Mouse (Mus musculus): ENCODE data around the gene Ndufa10. TPM values are rescaled to one million over a fixed set of nuclear protein-coding genes. Genes with fewer than 3 reads are reported as not detected.

Ndufa10 gene
- polyA plus RNA-seq, 2 experiments = 44.0 to 153 TPM

DNA sequence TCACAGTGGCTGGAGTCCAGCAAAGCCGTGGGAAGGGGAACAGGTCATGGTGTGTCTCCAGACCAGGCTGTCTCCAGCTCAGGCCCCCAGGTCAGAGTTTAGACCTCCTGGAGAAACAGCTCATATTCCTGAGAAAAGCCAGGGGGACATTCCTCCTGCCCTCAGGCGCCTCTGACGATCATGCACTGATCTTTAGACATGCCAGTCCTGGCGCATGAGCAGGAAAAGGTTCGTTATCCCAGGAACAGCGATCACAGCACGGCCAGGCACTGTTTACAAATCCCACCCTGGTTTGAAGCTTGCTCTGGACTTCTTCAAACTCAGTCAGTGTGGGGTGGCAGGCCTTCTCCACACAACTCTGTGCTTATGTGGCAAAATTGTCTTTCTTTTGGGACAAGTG, 75.1 kb downstream of the Ndufa10 start:
- H3K27ac ChIP-seq = no peak overlapping the region
- no peaks in the 10 kb centered on the region for H3K36me3 ChIP-seq (replicated peaks; ENCODE audit: control insufficient read depth, insufficient read depth, low read depth)
- no peaks in the 10 kb centered on the region; a peak in 1 of 4 replicates for H3K4me1 ChIP-seq (replicated peaks; ENCODE audit: control insufficient read depth in 2 of 2, insufficient read depth in 2 of 2, low read length in 1 of 2)
- no peak overlapping the region for H3K4me3 ChIP-seq (ENCODE audit: insufficient read depth in 1 of 2, low read depth in 2 of 2, low read length in 2 of 2)
- no peak for TF ChIP-seq EP300 (IDR thresholded peaks at IDR 0.05; ENCODE audit: low read depth)
- TF ChIP-seq CTCF (IDR thresholded peaks at IDR 0.05; ENCODE audit: low read depth) = no peak
- ATAC-seq (ENCODE audit: insufficient read depth) (no peak), DNase-seq (ENCODE audit: low read depth in 3 of 3, low spot score in 3 of 3) (no peak)
- H3K9me3 ChIP-seq (ENCODE audit: control insufficient read depth, low read length) = no peaks in the 10 kb centered on the region
- H3K4me2 ChIP-seq (ENCODE audit: low read depth) = no peak overlapping the region
- no peaks in the 10 kb centered on the region for H3K27me3 ChIP-seq (ENCODE audit: control insufficient read depth, insufficient read depth, low read length)
- no peak overlapping the region for H3K9ac ChIP-seq (replicated peaks)
- 38% methylated on average over 7 of the region's 7 CpGs for WGBS (ENCODE audit: insufficient replicate concordance)

DNA sequence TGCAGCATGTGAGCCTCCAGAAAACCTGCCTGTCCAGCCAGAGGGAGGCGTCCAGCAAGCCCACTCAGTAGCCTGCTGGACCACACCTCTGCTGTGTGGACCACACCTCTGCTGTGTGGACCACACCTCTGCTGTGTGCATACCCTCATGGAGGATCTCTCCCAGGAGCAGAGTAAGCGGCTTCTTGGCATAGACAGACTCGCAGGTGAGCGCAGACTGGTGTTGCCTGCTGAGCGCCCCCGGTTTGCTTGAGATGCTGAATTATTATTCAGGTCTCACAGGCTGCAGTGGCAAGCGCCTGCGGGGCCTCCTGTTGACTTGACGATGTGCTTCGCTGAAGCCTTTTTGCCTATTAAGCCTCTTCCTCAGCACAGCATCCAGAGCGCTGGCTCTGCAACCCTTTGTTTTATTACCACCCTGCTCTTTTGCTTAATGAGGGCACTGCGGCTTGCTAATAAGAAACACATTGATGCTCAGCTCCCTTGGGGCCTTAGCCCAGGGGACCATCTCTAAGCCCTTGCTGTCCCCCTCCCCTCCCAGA, 76.1 kb downstream of the Ndufa10 start:
- no peak overlapping the region for H3K4me3 ChIP-seq (ENCODE audit: insufficient read depth in 1 of 2, low read depth in 2 of 2, low read length in 2 of 2)
- DNase-seq (ENCODE audit: low read depth in 3 of 3, low spot score in 3 of 3) (no peak), ATAC-seq (ENCODE audit: insufficient read depth) (no peak)
- no peak overlapping the region for H3K4me2 ChIP-seq (ENCODE audit: low read depth)
- no peak overlapping the region for H3K9ac ChIP-seq (replicated peaks)
- H3K27me3 ChIP-seq (ENCODE audit: control insufficient read depth, insufficient read depth, low read length) = no peaks in the 10 kb centered on the region
- 29% methylated on average over 12 of the region's 12 CpGs for WGBS (ENCODE audit: insufficient replicate concordance)
- TF ChIP-seq CTCF (IDR thresholded peaks at IDR 0.05; ENCODE audit: low read depth) = no peak
- TF ChIP-seq EP300 (IDR thresholded peaks at IDR 0.05; ENCODE audit: low read depth) = no peak
- H3K27ac ChIP-seq = no peak overlapping the region
- no peaks in the 10 kb centered on the region for H3K36me3 ChIP-seq (replicated peaks; ENCODE audit: control insufficient read depth, insufficient read depth, low read depth)
- no peaks in the 10 kb centered on the region for H3K9me3 ChIP-seq (ENCODE audit: control insufficient read depth, low read length)
- no peaks in the 10 kb centered on the region; a peak in 1 of 4 replicates for H3K4me1 ChIP-seq (replicated peaks; ENCODE audit: control insufficient read depth in 2 of 2, insufficient read depth in 2 of 2, low read length in 1 of 2)

DNA sequence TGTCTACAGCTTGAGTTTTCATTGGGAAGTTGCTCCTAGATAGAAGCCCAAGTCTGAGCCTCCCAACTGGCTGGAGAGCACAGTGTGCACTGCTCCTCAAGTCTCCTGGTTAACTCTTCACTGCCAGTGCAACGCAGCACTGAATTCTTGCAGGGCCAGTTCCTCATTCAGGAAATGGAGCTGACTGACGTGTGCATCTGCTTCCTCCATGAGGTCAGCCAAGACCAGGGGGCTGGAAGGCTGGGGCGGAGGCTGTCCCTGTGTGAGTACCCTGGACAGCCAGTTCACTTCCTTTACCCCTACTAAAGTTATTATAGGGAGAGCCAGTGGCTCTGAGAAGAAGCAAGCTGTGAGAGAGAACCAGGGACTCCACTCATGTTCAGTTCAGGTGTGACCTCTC, 79.4 kb downstream of the Ndufa10 start:
- DNase-seq (ENCODE audit: low read depth in 3 of 3, low spot score in 3 of 3) (no peak), ATAC-seq (ENCODE audit: insufficient read depth) (no peak)
- Histone ChIP-seq H3K27ac (no peak overlapping the region), H3K4me2 (ENCODE audit: low read depth) (no peak overlapping the region), H3K27me3 (ENCODE audit: control insufficient read depth, insufficient read depth, low read length) (no peaks in the 10 kb centered on the region), H3K9ac (replicated peaks) (no peak overlapping the region), H3K9me3 (ENCODE audit: control insufficient read depth, low read length) (no peaks in the 10 kb centered on the region), H3K36me3 (replicated peaks; ENCODE audit: control insufficient read depth, insufficient read depth, low read depth) (no peaks in the 10 kb centered on the region), H3K4me1 (replicated peaks; ENCODE audit: control insufficient read depth in 2 of 2, insufficient read depth in 2 of 2, low read length in 1 of 2) (no peaks in the 10 kb centered on the region; a peak in 1 of 4 replicates), H3K4me3 (ENCODE audit: insufficient read depth in 1 of 2, low read depth in 2 of 2, low read length in 2 of 2) (no peak overlapping the region)
- TF ChIP-seq EP300 (IDR thresholded peaks at IDR 0.05; ENCODE audit: low read depth) (no peak), CTCF (IDR thresholded peaks at IDR 0.05; ENCODE audit: low read depth) (no peak)
- 16% methylated on average over 3 of the region's 3 CpGs for WGBS (ENCODE audit: insufficient replicate concordance)

DNA sequence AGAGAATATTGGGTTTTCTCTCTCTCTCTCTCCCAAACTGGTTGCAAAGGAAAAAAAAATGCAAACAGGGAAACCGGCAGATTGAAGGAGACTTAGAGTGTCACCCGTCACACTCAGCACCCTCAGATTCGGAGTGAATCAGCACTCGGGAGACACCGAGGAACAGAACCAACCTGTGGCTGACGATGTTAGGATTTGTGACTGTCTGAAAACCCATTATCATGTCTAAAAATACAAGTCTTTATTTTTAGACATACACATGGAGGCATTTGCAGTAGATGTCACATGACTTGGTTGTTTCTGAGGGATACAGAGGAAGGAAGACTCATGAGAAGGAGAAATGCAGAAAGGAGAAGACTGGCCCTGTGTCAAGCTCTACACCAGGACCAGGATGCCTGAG, 80.5 kb downstream of the Ndufa10 start:
- ATAC-seq (ENCODE audit: insufficient read depth) (no peak), DNase-seq (ENCODE audit: low read depth in 3 of 3, low spot score in 3 of 3) (no peak)
- H3K4me1 ChIP-seq (replicated peaks; ENCODE audit: control insufficient read depth in 2 of 2, insufficient read depth in 2 of 2, low read length in 1 of 2) = no peaks in the 10 kb centered on the region
- 66% methylated on average over 6 of the region's 6 CpGs for WGBS (ENCODE audit: insufficient replicate concordance)
- H3K36me3 ChIP-seq (replicated peaks; ENCODE audit: control insufficient read depth, insufficient read depth, low read depth) = no peaks in the 10 kb centered on the region
- no peaks in the 10 kb centered on the region for H3K9me3 ChIP-seq (ENCODE audit: control insufficient read depth, low read length)
- no peak overlapping the region for H3K4me3 ChIP-seq (ENCODE audit: insufficient read depth in 1 of 2, low read depth in 2 of 2, low read length in 2 of 2)
- H3K27ac ChIP-seq = no peak overlapping the region
- TF ChIP-seq EP300 (IDR thresholded peaks at IDR 0.05; ENCODE audit: low read depth) = no peak
- TF ChIP-seq CTCF (IDR thresholded peaks at IDR 0.05; ENCODE audit: low read depth) = no peak
- H3K9ac ChIP-seq (replicated peaks) = no peak overlapping the region
- H3K27me3 ChIP-seq (ENCODE audit: control insufficient read depth, insufficient read depth, low read length) = no peaks in the 10 kb centered on the region
- no peak overlapping the region for H3K4me2 ChIP-seq (ENCODE audit: low read depth)

Small RNA genes lying within 50 kb of the gene (microRNA-seq; reads per million reads assigned to microRNA genes)
- gene Mir6900 = 2.5 reads per million

Other genes with a start within 250 kb of the Ndufa10 start
- not detected in 2 replicates for gene Olfr1416, start 11.3 kb upstream of the Ndufa10 start, polyA plus RNA-seq (2012; rRNA removed)
- gene Olfr1416, start 11.3 kb upstream of the Ndufa10 start, polyA plus RNA-seq (2014; fragmentation: Nextera tagmentation; extraction: Ambion mirVana) = not detected in 2 replicates
- gene Olfr1415, start 22.2 kb upstream of the Ndufa10 start, polyA plus RNA-seq (2012; rRNA removed) = not detected in 2 replicates
- gene Olfr1415, start 22.2 kb upstream of the Ndufa10 start, polyA plus RNA-seq (2014; fragmentation: Nextera tagmentation; extraction: Ambion mirVana) = not detected in 2 replicates
- not detected in 2 replicates for gene Olfr1414, start 44.8 kb upstream of the Ndufa10 start, polyA plus RNA-seq (2012; rRNA removed)
- gene Olfr1414, start 44.8 kb upstream of the Ndufa10 start, polyA plus RNA-seq (2014; fragmentation: Nextera tagmentation; extraction: Ambion mirVana) = not detected in 2 replicates
- not detected in 2 replicates for gene Olfr1413, start 97.5 kb upstream of the Ndufa10 start, polyA plus RNA-seq (2012; rRNA removed)
- not detected in 2 replicates for gene Olfr1413, start 97.5 kb upstream of the Ndufa10 start, polyA plus RNA-seq (2014; fragmentation: Nextera tagmentation; extraction: Ambion mirVana)
- gene Olfr1412, start 111.9 kb upstream of the Ndufa10 start, polyA plus RNA-seq (2012; rRNA removed) = not detected in 2 replicates
- gene Olfr1412, start 111.9 kb upstream of the Ndufa10 start, polyA plus RNA-seq (2014; fragmentation: Nextera tagmentation; extraction: Ambion mirVana) = not detected in 2 replicates
- gene Olfr1411, start 120.6 kb upstream of the Ndufa10 start, polyA plus RNA-seq (2012; rRNA removed) = not detected in 2 replicates
- not detected in 2 replicates for gene Olfr1411, start 120.6 kb upstream of the Ndufa10 start, polyA plus RNA-seq (2014; fragmentation: Nextera tagmentation; extraction: Ambion mirVana)
- gene Olfr1410, start 131.9 kb upstream of the Ndufa10 start, polyA plus RNA-seq (2012; rRNA removed) = not detected in 2 replicates
- gene Olfr1410, start 131.9 kb upstream of the Ndufa10 start, polyA plus RNA-seq (2014; fragmentation: Nextera tagmentation; extraction: Ambion mirVana) = not detected in 2 replicates
- gene Olfr12, start 143.9 kb upstream of the Ndufa10 start, polyA plus RNA-seq (2012; rRNA removed) = not detected in 2 replicates
- gene Olfr12, start 143.9 kb upstream of the Ndufa10 start, polyA plus RNA-seq (2014; fragmentation: Nextera tagmentation; extraction: Ambion mirVana) = not detected in 2 replicates
- gene Cops9, start 168.1 kb upstream of the Ndufa10 start, polyA plus RNA-seq (2012; rRNA removed) = 98.4 and 99.3 TPM in 2 replicates
- 230 and 237 TPM in 2 replicates for gene Cops9, start 168.1 kb upstream of the Ndufa10 start, polyA plus RNA-seq (2014; fragmentation: Nextera tagmentation; extraction: Ambion mirVana)
- 0.18 TPM in 1 of 2 replicates, not detected in the other for gene Otos, start 175.0 kb upstream of the Ndufa10 start, polyA plus RNA-seq (2012; rRNA removed)
- 0.10 TPM in 1 of 2 replicates, not detected in the other for gene Otos, start 175.0 kb upstream of the Ndufa10 start, polyA plus RNA-seq (2014; fragmentation: Nextera tagmentation; extraction: Ambion mirVana)

Measured in liver, embryonic 14.5 days (tissue).